Mouse (Mus musculus): ENCODE measurements around the gene Polr1c. TPM values are rescaled to one million over a fixed set of nuclear protein-coding genes. Genes with fewer than 3 reads are reported as not detected.

Polr1c gene
- polyA plus RNA-seq, 1 experiment, result 62.5 TPM

GRCm38 (mm10) chr17:46265502-46265901, 17.6 kb upstream of the Polr1c start:
- H3K4me3 ChIP-seq (replicated peaks; ENCODE audit: insufficient read depth, low read depth, low read length), result no peak overlapping the region
- no peaks in the 10 kb centered on the region for H3K27me3 ChIP-seq (ENCODE audit: control insufficient read depth, insufficient read depth, low read length)
- TF ChIP-seq CTCF (IDR thresholded peaks at IDR 0.05; ENCODE audit: borderline replicate concordance, insufficient read depth, low read depth, low read length) (no peak), POLR2A (IDR thresholded peaks at IDR 0.05; ENCODE audit: borderline replicate concordance, insufficient read depth, low read length) (no peak)
- WGBS, result 30% methylated on average over 12 of the region's 12 CpGs
- H3K4me1 ChIP-seq (ENCODE audit: control insufficient read depth, insufficient read depth, low read length), result no peaks in the 10 kb centered on the region
- DNase-seq, result no peak
- H3K27ac ChIP-seq (ENCODE audit: insufficient read depth, low read length), result no peak overlapping the region

- Histone ChIP-seq H3K4me1 (ENCODE audit: control insufficient read depth, insufficient read depth, low read length) (no peaks in the 10 kb centered on the region), H3K4me3 (replicated peaks; ENCODE audit: insufficient read depth, low read depth, low read length) (no peak overlapping the region), H3K27ac (ENCODE audit: insufficient read depth, low read length) (no peak overlapping the region), H3K27me3 (ENCODE audit: control insufficient read depth, insufficient read depth, low read length) (no peaks in the 10 kb centered on the region)
- no peak for DNase-seq
- WGBS, result 73% methylated on average over 5 of the region's 5 CpGs
- TF ChIP-seq POLR2A (IDR thresholded peaks at IDR 0.05; ENCODE audit: borderline replicate concordance, insufficient read depth, low read length), result no peak
- TF ChIP-seq CTCF (IDR thresholded peaks at IDR 0.05; ENCODE audit: borderline replicate concordance, insufficient read depth, low read depth, low read length), result no peak
These were observed 14.4 kb upstream of the Polr1c start for GRCm38 (mm10) chr17:46262201-46262694.

- no peak overlapping the region for H3K27ac ChIP-seq (ENCODE audit: insufficient read depth, low read length)
- peaks cover 6% of the 10 kb centered on the region; the same call in 1 of the 2 replicates for H3K4me1 ChIP-seq (ENCODE audit: control insufficient read depth, insufficient read depth, low read length)
- H3K4me3 ChIP-seq (replicated peaks; ENCODE audit: insufficient read depth, low read depth, low read length), result no peak overlapping the region
- WGBS, result 85% methylated on average over 17 of the region's 17 CpGs
- no peak for DNase-seq
- TF ChIP-seq CTCF (IDR thresholded peaks at IDR 0.05; ENCODE audit: borderline replicate concordance, insufficient read depth, low read depth, low read length) (no peak), POLR2A (IDR thresholded peaks at IDR 0.05; ENCODE audit: borderline replicate concordance, insufficient read depth, low read length) (no peak)
- H3K27me3 ChIP-seq (ENCODE audit: control insufficient read depth, insufficient read depth, low read length), result no peaks in the 10 kb centered on the region
These were observed 11.8 kb upstream of the Polr1c start for GRCm38 (mm10) chr17:46259675-46260074.

- peaks cover 10% of the 10 kb centered on the region for H3K4me1 ChIP-seq (ENCODE audit: control insufficient read depth, insufficient read depth, low read length)
- DNase-seq, result peak in 1 of 2 experiments; percentile 16
- no peaks in the 10 kb centered on the region for H3K27me3 ChIP-seq (ENCODE audit: control insufficient read depth, insufficient read depth, low read length)
- H3K27ac ChIP-seq (ENCODE audit: insufficient read depth, low read length), result no peak overlapping the region
- no peak overlapping the region for H3K4me3 ChIP-seq (replicated peaks; ENCODE audit: insufficient read depth, low read depth, low read length)
- WGBS, result 60% methylated on average over 30 of the region's 30 CpGs
- no peak for TF ChIP-seq CTCF (IDR thresholded peaks at IDR 0.05; ENCODE audit: borderline replicate concordance, insufficient read depth, low read depth, low read length)
- TF ChIP-seq POLR2A (IDR thresholded peaks at IDR 0.05; ENCODE audit: borderline replicate concordance, insufficient read depth, low read length), result no peak
These were observed 10.6 kb upstream of the Polr1c start for GRCm38 (mm10) chr17:46258279-46259053.

GRCm38 (mm10) chr17:46255147-46255546, 7.3 kb upstream of the Polr1c start:
- no peak for TF ChIP-seq POLR2A (IDR thresholded peaks at IDR 0.05; ENCODE audit: borderline replicate concordance, insufficient read depth, low read length)
- no peak for TF ChIP-seq CTCF (IDR thresholded peaks at IDR 0.05; ENCODE audit: borderline replicate concordance, insufficient read depth, low read depth, low read length)
- 42% methylated on average over 6 of the region's 6 CpGs for WGBS
- Histone ChIP-seq H3K4me3 (replicated peaks; ENCODE audit: insufficient read depth, low read depth, low read length) (no peak overlapping the region), H3K4me1 (ENCODE audit: control insufficient read depth, insufficient read depth, low read length) (peaks cover 10% of the 10 kb centered on the region), H3K27ac (ENCODE audit: insufficient read depth, low read length) (no peak overlapping the region), H3K27me3 (ENCODE audit: control insufficient read depth, insufficient read depth, low read length) (no peaks in the 10 kb centered on the region)
- DNase-seq, result peak in 1 of 2 experiments; percentile 29

GRCm38 (mm10) chr17:46254106-46254505, 6.3 kb upstream of the Polr1c start:
- DNase-seq, result peak; percentile 58 to 71
- Histone ChIP-seq H3K4me3 (replicated peaks; ENCODE audit: insufficient read depth, low read depth, low read length) (peak overlapping the region; percentile 74), H3K27me3 (ENCODE audit: control insufficient read depth, insufficient read depth, low read length) (no peaks in the 10 kb centered on the region), H3K27ac (ENCODE audit: insufficient read depth, low read length) (no peak overlapping the region), H3K4me1 (ENCODE audit: control insufficient read depth, insufficient read depth, low read length) (peaks cover 13% of the 10 kb centered on the region)
- under 1% methylated on average over 37 of the region's 54 CpGs for WGBS
- TF ChIP-seq POLR2A (IDR thresholded peaks at IDR 0.05; ENCODE audit: borderline replicate concordance, insufficient read depth, low read length), result no peak
- TF ChIP-seq CTCF (IDR thresholded peaks at IDR 0.05; ENCODE audit: borderline replicate concordance, insufficient read depth, low read depth, low read length), result no peak

- H3K4me1 ChIP-seq (ENCODE audit: control insufficient read depth, insufficient read depth, low read length), result peaks cover 14% of the 10 kb centered on the region
- no peaks in the 10 kb centered on the region for H3K27me3 ChIP-seq (ENCODE audit: control insufficient read depth, insufficient read depth, low read length)
- peak; percentile 92 to 93 for DNase-seq
- peak within 1 kb of the TSS; percentile 74 for H3K4me3 ChIP-seq (replicated peaks; ENCODE audit: insufficient read depth, low read depth, low read length)
- TF ChIP-seq POLR2A (IDR thresholded peaks at IDR 0.05; ENCODE audit: borderline replicate concordance, insufficient read depth, low read length) (no peak), CTCF (IDR thresholded peaks at IDR 0.05; ENCODE audit: borderline replicate concordance, insufficient read depth, low read depth, low read length) (no peak)
- no peak within 1 kb of the TSS for H3K27ac ChIP-seq (ENCODE audit: insufficient read depth, low read length)
- WGBS, result 1% methylated on average over 47 of the region's 48 CpGs
These were observed 5.7 kb upstream of the Polr1c start, which contains the start of gene Lrrc73 for GRCm38 (mm10) chr17:46253452-46254084. Gene Lrrc73 (plus strand): TSS chr17:46253531.
